Mouse (Mus musculus) liver, adult 2 months (tissue): ENCODE data around the gene Gm45062.

Source experiments
- CTCF ChIP-seq: fragments of 200-500 bp; IDR thresholded peaks from 2 replicates; pipeline ENCODE4 v1.5.1; 2011; ENCODE audit warnings: low read depth, low read length, control low read depth
- POLR2A ChIP-seq: fragments of 200-500 bp; IDR thresholded peaks from 2 replicates; pipeline ENCODE4 v1.6.1; 2011; ENCODE audit warnings: low read length, control low read depth; ENCODE audit not compliant: insufficient read depth; ENCODE audit errors: extremely low read depth

- no peak for TF ChIP-seq POLR2A
- TF ChIP-seq CTCF: no peak
Observed at GRCm38 (mm10) chr6:8497234-8497867, 238.1 kb downstream of the Gm45062 start.
